Mouse (Mus musculus) kidney, adult 11 months (tissue): ENCODE data around the gene Gpr180.
"Not testable (repeated sequence)": the region's sequence is repeated elsewhere in the genome, so short reads cannot be mapped to it uniquely, and the experiment has no call there.

Source experiments
- DNase-seq: peaks from one replicate; pipeline ENCODE4 v3.0.0; 2022

Gpr180 gene

DNA sequence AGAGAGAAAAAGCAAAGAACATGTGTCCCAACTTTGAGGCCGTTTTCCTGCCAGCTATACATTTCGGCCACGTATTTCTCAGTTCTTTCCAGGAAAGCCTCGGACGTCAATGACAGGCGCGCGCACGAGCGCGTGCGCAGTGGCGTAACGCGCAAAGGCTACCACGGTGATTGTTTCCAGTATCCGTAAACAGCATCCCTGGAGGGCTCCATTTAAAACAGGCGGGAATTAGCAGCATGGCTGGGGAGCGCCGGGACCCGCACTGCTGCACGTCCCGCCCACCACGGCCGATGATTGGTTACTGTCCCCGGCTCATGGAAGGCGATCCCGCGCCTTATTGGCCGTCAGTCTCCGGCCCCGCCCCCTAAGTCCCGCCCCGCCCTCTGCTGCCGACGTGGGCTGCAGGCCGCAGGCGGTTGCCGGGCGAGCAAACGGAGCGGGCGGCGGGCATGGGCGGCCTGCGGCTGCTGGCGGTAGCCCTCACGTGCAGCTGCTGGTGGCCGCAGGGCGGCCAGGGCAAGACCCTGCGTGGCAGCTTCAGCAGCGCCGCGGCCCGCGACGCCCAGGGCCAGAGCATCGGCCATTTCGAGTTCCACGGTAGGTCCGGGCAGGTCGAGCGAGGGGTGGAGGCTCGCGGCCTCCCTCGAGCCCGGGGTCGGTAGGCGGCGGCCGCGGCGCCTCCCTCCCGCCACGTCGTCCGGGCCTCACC is at the start of gene Gpr180:
Gpr180 (plus strand) TSS at position 415 of the 709 bp plus-strand sequence.
- peak; percentile 93 for DNase-seq

DNA sequence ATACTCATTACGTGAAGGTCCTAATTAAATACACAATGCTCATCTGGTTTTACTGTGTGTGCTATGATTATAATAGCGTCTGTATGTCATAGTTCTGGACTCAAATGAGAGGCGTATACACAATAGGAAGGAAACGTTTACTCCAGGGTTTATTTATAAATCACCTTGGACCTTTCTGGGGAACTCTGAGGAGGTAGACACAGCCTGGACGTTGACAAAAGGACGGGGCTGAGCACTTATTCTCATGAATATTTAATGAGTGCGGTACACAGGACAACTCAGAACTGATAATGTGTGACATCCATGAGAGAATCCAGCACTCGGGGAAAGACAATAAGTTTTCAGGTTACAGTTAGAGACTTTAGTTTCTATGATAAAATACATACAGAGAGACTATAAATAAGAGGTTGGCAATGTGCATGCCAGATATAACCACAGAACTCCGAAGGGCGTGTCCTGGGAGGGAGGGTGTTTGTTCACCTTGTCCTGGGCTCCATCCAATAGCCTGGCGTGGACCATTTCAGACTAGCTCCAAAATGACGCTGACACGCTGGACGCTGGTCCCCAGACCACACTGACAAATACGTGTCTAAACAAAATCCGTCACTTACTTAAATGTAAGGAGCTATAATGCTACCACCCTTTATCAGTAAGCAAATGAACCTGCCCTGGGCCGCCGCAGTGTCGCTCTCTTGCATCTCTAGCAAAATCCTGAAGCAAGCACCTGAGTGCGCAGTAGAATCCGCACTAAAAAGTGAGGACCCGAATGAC is 48.3 kb upstream of the Gpr180 start:
- DNase-seq, result no peak

DNA sequence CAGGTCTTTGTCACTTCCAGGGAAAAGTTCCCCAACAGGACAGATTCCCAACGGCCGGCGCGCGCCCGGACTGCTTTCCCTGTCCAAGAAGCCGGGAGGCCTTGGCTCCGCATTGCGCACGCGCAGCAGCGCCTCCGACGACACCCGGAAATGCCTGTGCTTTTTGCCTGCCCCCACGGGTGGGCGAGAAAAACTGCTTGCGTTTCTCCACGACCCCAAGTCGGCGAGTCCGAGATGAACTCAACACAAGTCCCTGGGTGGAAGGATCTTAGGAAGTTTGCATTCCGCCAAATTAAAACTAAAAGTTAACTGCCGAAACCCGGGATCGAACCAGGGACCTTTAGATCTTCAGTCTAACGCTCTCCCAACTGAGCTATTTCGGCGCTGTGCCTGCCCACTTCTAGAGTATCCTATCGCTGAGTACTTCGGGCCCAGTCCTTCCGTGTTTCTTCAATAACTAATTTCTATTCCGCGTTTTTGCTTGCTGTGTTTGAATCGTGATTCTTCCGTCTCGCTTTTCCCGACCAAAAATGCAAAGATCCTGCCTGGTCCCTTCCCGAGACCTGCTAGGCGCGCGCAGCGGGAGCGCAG is 47.6 kb upstream of the Gpr180 start:
- DNase-seq, result peak; percentile 89

DNA sequence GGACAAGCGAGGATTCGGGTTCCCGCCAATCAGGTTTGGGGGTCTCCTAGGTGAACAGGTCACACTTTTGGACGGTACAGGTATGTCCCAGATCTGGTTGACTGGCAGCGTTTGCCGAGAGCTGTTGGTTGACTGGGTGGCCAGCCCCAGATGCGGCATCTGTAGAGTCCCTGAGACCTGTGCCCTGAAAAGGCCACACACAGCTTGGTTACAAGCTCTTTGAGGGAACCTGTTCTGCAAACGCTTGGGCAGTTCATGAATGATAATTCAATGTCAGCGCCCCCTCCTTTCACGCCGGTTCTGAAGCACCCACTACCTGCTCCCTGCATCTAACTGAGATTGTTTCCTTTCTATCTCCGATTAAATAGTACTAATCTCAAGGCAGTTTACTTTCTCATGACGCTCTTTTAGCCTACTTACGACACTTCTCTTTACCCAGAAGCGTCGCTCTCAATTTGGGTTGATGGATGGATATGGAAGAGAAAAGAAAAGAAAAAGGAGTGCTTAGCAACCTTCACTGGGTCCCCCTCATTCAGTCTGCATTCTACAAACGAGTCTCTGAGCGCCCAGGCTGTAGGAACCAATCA is 47.1 kb upstream of the Gpr180 start:
- no peak for DNase-seq

DNA sequence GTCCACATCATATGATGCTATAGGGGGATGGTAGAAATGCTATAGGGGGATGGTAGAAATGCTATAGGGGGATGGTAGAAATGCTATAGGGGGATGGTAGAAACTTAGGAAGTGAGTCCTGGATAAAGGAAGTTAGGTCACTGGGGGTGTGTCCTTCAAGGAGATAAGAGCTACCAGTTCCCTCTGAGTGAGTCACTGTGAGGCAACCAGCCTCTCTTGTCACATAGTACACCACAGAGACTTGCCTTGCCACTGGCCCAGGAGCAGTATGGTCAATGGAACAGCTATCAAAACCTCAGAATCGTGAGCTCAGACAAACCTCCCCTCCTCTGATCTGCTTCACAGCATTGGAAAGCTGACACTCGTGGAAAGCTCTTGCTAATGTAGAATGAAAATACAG is 38.7 kb upstream of the Gpr180 start:
- no peak for DNase-seq

DNA sequence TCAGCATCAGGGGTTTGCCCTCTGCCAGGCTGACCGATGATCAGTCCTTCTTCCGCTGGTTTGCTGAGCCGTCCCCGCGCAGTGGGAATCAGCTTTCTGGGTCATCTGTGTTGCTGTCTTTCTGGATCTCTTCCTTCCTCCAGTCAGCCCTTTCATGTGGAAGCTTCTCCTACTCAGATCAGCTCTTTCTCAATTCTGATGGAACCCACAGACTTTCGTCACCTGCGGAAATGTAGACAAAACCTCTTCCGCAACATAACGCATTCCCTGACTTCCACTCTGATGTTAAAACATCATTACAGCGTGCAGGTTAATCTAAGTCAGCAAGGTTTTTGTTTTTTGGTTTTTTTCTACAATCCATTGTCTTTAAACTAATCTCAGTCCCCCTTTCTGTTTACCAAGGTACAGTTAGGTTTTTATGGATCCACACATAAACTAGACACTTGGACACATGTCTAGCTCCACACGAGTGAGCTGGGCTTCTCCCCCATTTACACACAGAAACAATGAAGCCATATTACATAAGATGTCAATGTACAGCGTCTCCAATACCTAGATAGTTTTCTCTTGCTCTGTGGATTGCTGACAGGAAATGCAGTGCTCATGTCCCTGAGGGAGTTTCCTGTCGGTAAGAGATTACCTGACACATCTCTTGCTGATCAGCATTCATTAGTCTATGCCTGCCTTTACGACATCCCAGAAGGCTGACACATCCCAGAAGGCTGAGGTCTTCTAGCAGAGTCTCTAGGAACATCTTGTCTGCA is 35.5 kb upstream of the Gpr180 start:
- no peak for DNase-seq

- DNase-seq, result not testable (repeated sequence)
These were observed 29.5 kb upstream of the Gpr180 start for GRCm38 (mm10) chr14:118107479-118107878.

DNA sequence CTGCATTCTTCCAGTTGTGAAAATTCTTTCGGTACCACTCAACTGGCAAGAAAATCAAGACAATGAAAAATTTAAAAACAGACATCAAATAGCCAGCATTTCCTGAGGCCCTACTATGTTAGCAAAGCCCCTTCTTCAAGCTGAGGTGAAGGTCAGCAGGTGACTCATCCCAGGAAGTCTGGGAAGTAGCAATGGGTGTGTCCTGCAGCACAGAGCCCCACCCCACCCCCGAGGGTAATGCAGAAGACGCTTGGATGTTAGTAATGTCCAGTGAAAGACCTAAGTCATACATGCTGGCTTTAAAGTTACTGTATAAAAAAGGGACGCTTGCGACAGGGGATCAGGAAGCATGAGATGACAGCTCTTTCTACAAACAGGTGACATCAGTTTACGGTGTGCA is 23.8 kb upstream of the Gpr180 start:
- DNase-seq, result no peak

DNA sequence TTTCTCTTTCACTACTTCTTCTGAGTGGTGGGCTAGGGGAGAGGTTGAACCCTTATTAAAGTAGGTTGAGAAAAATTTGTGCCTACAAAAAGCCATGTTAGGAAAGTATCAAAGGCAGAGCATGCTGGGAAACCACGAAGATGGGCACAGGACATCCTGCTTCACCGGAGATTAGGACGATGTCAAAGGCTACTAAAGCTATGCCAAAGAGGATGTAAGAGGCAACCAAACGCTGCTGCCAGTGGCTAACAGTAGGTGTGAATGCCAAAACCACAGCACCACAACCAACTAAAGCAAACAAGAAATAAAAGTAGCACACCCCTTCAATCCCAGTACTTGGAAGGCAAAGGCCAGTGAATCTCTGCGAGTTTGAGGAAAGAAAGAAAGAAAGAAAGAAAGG is 12.8 kb upstream of the Gpr180 start:
- DNase-seq, result no peak

DNA sequence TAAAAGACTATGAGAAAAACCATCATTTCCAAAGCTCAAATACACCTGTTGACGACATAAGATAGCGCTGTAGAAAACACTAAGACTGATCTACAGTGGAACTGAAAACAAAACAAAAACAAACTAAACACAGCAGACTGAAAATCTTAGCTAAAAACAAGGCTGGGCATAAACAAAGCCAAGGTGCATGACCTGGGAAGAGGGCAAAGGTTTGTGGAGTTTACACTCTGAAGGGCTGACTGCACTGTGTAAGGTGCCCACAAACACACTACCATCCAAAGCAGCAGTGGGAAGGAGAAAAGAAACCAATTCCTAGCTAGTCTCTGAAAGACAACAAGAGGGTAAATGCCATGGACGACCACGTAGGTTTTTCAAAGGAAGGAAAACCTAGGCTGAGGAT is 12.2 kb upstream of the Gpr180 start:
- DNase-seq, result no peak

GRCm38 (mm10) chr14:118126301-118126700 is 10.7 kb upstream of the Gpr180 start:
- DNase-seq, result no peak

GRCm38 (mm10) chr14:118131472-118131871 is 5.5 kb upstream of the Gpr180 start:
- no peak for DNase-seq

DNA sequence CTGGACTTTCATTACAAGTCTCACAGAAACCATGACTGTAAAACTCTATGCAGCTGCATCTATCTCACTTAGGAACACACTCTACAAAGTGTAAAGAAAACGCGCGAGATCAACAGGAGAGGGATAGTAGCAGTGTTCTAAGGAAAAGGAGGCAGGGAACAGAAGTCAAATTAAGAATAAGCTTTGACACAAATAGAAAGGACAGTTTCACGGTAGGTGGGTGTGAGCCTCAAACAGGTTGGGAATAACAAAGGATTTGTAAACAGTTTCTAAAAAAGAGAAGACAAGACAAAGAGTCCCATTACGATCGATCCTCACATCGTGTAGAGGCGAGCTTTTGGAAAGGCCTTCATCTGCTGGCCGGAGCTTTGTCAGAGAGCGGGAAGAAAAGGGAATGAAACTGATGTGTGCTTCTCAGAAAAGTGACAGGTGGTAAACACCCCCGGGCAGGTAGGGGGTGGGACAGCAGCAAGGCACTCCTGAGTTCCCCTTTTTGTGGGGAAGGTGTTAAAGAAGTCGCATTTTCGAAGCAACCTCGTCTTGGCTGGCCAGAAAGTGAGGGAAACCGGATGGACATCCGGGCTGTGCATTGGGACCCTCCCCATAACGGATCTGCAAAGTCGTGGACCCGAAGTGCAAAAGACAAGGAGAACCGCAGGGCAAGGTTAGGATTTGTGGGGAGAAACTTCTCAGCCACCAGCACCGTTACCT is 4.9 kb upstream of the Gpr180 start:
- DNase-seq, result no peak

DNA sequence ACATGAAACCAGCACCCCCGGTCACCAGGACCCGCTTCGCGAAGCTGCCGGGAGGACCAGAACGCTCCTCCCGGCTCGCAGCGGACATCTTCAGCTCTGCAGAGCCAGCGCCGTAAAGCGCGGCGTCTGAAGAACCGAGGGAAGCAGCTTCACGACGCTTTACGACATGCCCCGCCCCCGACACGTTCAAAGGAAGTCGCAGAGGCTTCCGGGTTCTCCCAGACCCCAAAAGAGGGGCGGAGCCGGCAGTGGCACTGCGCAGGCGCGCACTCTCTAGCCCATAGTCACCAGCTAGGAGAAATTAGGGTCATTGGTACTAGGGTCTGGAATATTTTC is 4.3 kb upstream of the Gpr180 start, which contains the start of gene Tgds:
Tgds (minus strand) TSS at position 114 of the 336 bp plus-strand sequence.
- DNase-seq, result peak; percentile 99

DNA sequence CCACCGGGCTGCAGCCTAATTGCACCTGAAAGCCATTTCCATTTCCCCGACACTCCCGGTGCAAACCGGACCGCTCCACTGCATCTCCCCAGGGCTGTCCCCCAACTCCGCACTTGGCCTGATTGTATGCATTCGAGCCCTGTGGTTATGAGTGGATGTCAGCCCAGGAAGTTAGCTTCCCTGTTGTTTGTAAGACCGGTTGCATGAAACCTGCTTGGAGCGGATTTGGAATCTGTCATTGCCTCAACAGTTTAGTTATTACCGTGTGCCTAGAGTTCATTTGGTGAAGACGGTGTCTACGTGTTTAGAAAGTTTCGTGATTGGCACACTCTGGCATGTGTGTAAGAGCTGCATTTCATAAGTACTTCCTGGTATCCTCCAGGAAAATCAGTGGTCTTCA is 529 bp downstream of the Gpr180 start:
- peak; percentile 27 for DNase-seq

GRCm38 (mm10) chr14:118142283-118142682 is 5.3 kb downstream of the Gpr180 start:
- DNase-seq, result no peak

- DNase-seq, result no peak
These were observed 11.1 kb downstream of the Gpr180 start for GRCm38 (mm10) chr14:118148046-118148445.

DNA sequence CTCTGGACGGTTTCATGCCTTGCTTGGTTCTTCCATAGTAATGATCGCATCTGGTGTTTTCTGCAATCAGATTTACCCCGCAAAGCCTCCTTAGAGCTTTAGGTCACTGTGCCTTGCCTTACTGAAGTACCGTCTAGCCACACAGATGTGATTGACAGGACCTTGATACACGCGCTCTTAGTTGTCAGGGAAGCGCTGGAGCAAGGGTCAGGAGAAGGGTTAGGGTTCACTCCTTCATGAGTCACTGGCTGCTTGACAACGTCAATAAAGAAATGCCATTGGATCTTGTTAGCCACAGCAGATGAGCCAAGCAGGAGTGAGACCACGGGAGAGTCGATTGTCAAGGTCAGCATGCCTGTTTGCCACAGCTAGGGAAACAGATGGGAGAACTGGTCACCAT is 11.6 kb downstream of the Gpr180 start:
- no peak for DNase-seq

DNA sequence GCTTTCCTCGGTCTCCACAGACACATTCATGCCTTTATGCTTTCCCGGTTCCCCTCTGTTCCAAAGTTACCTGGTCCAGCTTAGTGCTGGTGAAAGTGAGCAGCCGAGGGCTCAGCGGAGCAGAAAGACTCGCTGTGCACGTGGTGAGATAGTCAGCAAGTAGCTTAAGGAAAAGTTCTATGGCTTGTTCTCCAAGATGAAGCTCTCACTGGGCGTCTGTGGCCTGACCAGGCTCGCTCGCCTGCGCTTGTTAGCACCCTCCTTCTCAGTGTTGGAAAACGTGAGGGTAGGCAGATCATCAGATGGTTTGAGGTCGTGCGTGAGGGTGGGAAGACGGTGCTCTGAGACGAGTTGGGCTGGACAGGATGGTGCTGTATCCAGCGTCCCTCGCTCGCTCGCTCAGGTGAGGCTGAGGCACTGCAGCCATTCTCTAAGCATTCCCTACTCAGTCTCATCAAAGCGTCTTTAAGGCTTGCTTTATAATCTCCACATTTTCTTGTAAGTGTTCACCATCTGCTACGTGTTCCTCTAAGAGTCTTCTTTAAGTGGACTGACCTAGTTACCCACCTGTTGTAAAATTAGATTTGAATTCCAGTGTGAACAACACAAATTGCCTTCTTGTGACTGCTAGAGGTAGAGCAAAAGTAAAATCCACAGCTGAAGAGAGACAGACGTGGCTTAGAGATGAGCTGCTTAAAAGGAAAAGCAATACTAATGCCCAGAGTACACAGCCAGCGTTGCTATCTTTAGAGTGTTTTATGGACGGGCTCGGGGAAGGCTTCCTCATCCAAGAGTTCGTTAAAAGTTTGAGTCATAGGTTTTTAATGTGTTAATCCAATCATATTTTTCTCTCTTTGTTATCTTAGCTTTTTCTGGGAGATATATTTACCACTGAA is 13.9 kb downstream of the Gpr180 start:
- no peak for DNase-seq

GRCm38 (mm10) chr14:118151651-118152293 is 14.8 kb downstream of the Gpr180 start:
- no peak for DNase-seq

DNA sequence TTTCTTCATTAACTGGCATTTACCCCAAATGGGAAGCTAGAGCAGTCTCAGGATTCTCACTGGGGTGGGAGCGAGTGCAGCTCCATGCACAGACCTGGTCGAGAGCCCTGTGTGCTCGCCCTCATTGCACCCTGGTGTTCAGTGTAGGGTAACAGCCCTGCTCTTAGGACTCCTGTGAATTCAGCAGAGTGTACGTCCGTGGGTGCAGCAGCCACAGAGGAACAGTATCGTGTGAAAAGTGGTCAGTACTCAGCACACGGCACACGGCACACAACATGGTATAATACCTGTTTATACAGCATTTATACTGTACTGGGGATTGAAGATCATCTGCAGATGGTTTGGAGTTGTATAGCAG is 15.3 kb downstream of the Gpr180 start:
- no peak for DNase-seq
